Comparison of ENCODE assay signal across 9 mouse cellular contexts in genomic region chr4:70307230-70307629, GRCm38 (mm10).
A peak's percentile ranks its signal among the peaks of the same experiment; 100 is the strongest.
DNase-seq lines count a peak whose midpoint lies in the region; ATAC-seq and TF ChIP-seq lines count a peak whose summit lies in the region.
"Had no signal": no experiment of that assay in that cellular context is flagged by ENCODE, and none has a peak within 500 bp of the region (broad histone marks: within the 10 kb centered on the region; RNA-seq: fewer than 3 reads in every experiment).

No protein-coding gene starts in this region.

- peaks cover 8% of the 10 kb centered on the region; the same call in 1 of the 2 replicates for H3K36me3 ChIP-seq in intestine, embryonic 14.5 days (ENCODE audit: control insufficient read depth, insufficient read depth, low read length)
- H3K36me3 ChIP-seq in intestine, embryonic 15.5 days: no peaks in the 10 kb centered on the region
- no peaks in the 10 kb centered on the region for H3K36me3 ChIP-seq in forebrain, postnatal 0 days (ENCODE audit: insufficient read depth)
- peaks cover 5% of the 10 kb centered on the region for H3K36me3 ChIP-seq in myocyte (ENCODE audit: control insufficient read depth, insufficient read depth)
- H3K36me3 ChIP-seq: stomach, embryonic 15.5 days had no signal

- H3K4me1 ChIP-seq in intestine, embryonic 14.5 days (replicated peaks; ENCODE audit: control insufficient read depth, insufficient read depth, low read length): no peaks in the 10 kb centered on the region
- H3K4me1 ChIP-seq in intestine, embryonic 15.5 days (replicated peaks): no peaks in the 10 kb centered on the region
- H3K4me1 ChIP-seq in forebrain, postnatal 0 days (ENCODE audit: insufficient read depth): no peaks in the 10 kb centered on the region
- H3K4me1 ChIP-seq: stomach, embryonic 15.5 days had no signal

- no peaks in the 10 kb centered on the region for H3K79me2 ChIP-seq in myocyte (ENCODE audit: control insufficient read depth, insufficient read depth)

- no peak overlapping the region for H3K4me3 ChIP-seq in intestine, embryonic 14.5 days (ENCODE audit: low read depth, low read length)
- H3K4me3 ChIP-seq in intestine, embryonic 15.5 days (replicated peaks): no peak overlapping the region
- no peak overlapping the region for H3K4me3 ChIP-seq in forebrain, postnatal 0 days (ENCODE audit: low read depth, low read length)
- H3K4me3 ChIP-seq in myocyte: no peak overlapping the region
- H3K4me3 ChIP-seq: stomach, embryonic 15.5 days had no signal

- no peaks in the 10 kb centered on the region for H3K27me3 ChIP-seq in intestine, embryonic 14.5 days (replicated peaks; ENCODE audit: control insufficient read depth, insufficient read depth, low read length)
- H3K27me3 ChIP-seq in intestine, embryonic 15.5 days (replicated peaks): no peaks in the 10 kb centered on the region
- no peaks in the 10 kb centered on the region for H3K27me3 ChIP-seq in forebrain, postnatal 0 days (ENCODE audit: insufficient read depth, low read length)
- no peaks in the 10 kb centered on the region for H3K27me3 ChIP-seq in myocyte (ENCODE audit: control insufficient read depth, insufficient read depth, insufficient read length)
- H3K27me3 ChIP-seq: stomach, embryonic 15.5 days had no signal

- no peaks in the 10 kb centered on the region for H3K9me3 ChIP-seq in intestine, embryonic 14.5 days (ENCODE audit: control insufficient read depth, low read length)
- no peaks in the 10 kb centered on the region for H3K9me3 ChIP-seq in intestine, embryonic 15.5 days
- H3K9me3 ChIP-seq in forebrain, postnatal 0 days (ENCODE audit: low read length): no peaks in the 10 kb centered on the region
- H3K9me3 ChIP-seq: stomach, embryonic 15.5 days had no signal

- no peak for ATAC-seq in intestine, embryonic 14.5 days (replicated peaks; ENCODE audit: low FRiP score, low TSS enrichment, low read depth)
- ATAC-seq in intestine, embryonic 15.5 days: no peak
- ATAC-seq in forebrain, postnatal 0 days: peak; percentile 14; the same call in 1 of the 2 replicates
- peak; percentile 64 for ATAC-seq in inflammation-experienced regulatory T-cells, adult 6 months

- 69% methylated on average over 4 of the region's 4 CpGs for WGBS in intestine, embryonic 14.5 days
- whole genome bisulfite sequencing in intestine, embryonic 15.5 days: 69% methylated on average over 4 of the region's 4 CpGs
- 62% methylated on average over 4 of the region's 4 CpGs for WGBS in forebrain, postnatal 0 days

- TF ChIP-seq CTCF in forebrain, postnatal 0 days (IDR thresholded peaks at IDR 0.05; ENCODE audit: low read depth): peak; percentile 91

- TF ChIP-seq POLR2A in myocyte (IDR thresholded peaks at IDR 0.05; ENCODE audit: insufficient read length, low read depth): no peak

- DNase-seq in intestine, embryonic 14.5 days (ENCODE audit: low spot score): peak; percentile 67
- peak; percentile 57 for DNase-seq in cerebellum, adult 11 months
- peak; percentile 80 for DNase-seq in forebrain, postnatal 0 days
- peak; percentile 71 for DNase-seq in left cerebral cortex, postnatal 4 days
- peak; percentile 5 to 14 for DNase-seq in spleen, postnatal 36 days (ENCODE audit: low spot score in 2 of 2)

- H3K27ac ChIP-seq in intestine, embryonic 14.5 days (ENCODE audit: low read depth): no peak overlapping the region
- no peak overlapping the region for H3K27ac ChIP-seq in intestine, embryonic 15.5 days
- no peak overlapping the region for H3K27ac ChIP-seq in forebrain, postnatal 0 days (ENCODE audit: low read depth, low read length)
- H3K27ac ChIP-seq: stomach, embryonic 15.5 days had no signal

- H3K9ac ChIP-seq in intestine, embryonic 14.5 days (ENCODE audit: low read length): no peak overlapping the region
- H3K9ac ChIP-seq in intestine, embryonic 15.5 days: no peak overlapping the region
- H3K9ac ChIP-seq in forebrain, postnatal 0 days: no peak overlapping the region
- H3K9ac ChIP-seq: stomach, embryonic 15.5 days had no signal

- intact Hi-C loops in left cerebral cortex, postnatal 4 days (cut with DNase I): no loop called here

- no peak overlapping the region for H3ac ChIP-seq in myocyte (ENCODE audit: control insufficient read depth, insufficient read length)

- H3K4me2 ChIP-seq in intestine, embryonic 14.5 days (ENCODE audit: low read length): no peak overlapping the region
- H3K4me2 ChIP-seq in intestine, embryonic 15.5 days (replicated peaks): no peak overlapping the region
- no peak overlapping the region for H3K4me2 ChIP-seq in forebrain, postnatal 0 days (ENCODE audit: low read depth)
- no peak overlapping the region for H3K4me2 ChIP-seq in myocyte (ENCODE audit: low read depth)
- H3K4me2 ChIP-seq: stomach, embryonic 15.5 days had no signal

TF ChIP-seq in myocyte, 11 proteins besides CTCF, POLR2A, EP300 and RAD21:
- no peak for TF ChIP-seq REST (IDR thresholded peaks at IDR 0.05; ENCODE audit: insufficient read depth, insufficient read length)
- 0 out of 2 replicates have a peak, but pooled peaks have one; percentile 12 for TF ChIP-seq CEBPB (IDR thresholded peaks at IDR 0.05; ENCODE audit: insufficient read depth, poor library complexity, severe bottlenecking)
- no peak for TF ChIP-seq MYOD1 (IDR thresholded peaks at IDR 0.05; ENCODE audit: control insufficient read depth in 1 of 3, insufficient read length in 2 of 3, low read depth in 2 of 3)
- no peak for TF ChIP-seq POLR2AphosphoS2 (IDR thresholded peaks at IDR 0.05; ENCODE audit: insufficient read length, low read depth)
- no peak for TF ChIP-seq USF1 (IDR thresholded peaks at IDR 0.05; ENCODE audit: low read depth)

Comparison
In these comparisons a context has a peak if more than half of its experiments do, and no peak if none do; other contexts are left out.
1. ATAC-seq: peak in forebrain, postnatal 0 days (single experiment) and inflammation-experienced regulatory T-cells, adult 6 months (single experiment); none in intestine, embryonic 14.5 days (single experiment) and intestine, embryonic 15.5 days (single experiment).
2. DNase-seq: peak in every context shown above with its lines; median percentile 80 in forebrain, postnatal 0 days; 71 in left cerebral cortex, postnatal 4 days; 67 in intestine, embryonic 14.5 days; 57 in cerebellum, adult 11 months; 10 in spleen, postnatal 36 days.